Mouse (Mus musculus): Measurements from ENCODE around the gene Cyp46a1. TPM values are rescaled to one million over a fixed set of nuclear protein-coding genes. Genes with fewer than 3 reads are reported as not detected.

The Cyp46a1 gene
- total and polyA plus RNA-seq, 3 experiments, result not detected

Other genes with a start within 250 kb of the Cyp46a1 start
- gene Setd3, start 155.1 kb upstream of the Cyp46a1 start, total RNA-seq (2012; rRNA removed), result 44.2 and 44.3 TPM in 2 replicates
- gene Setd3, start 155.1 kb upstream of the Cyp46a1 start, total RNA-seq (2014; rRNA removed), result 65.9 and 76.2 TPM in 2 replicates
- gene Setd3, start 155.1 kb upstream of the Cyp46a1 start, polyA plus RNA-seq (2012; ENCODE audit: insufficient read length, low read depth), result 55.8 and 60.2 TPM in 2 replicates
- 8.3 and 10.1 TPM in 2 replicates for gene Ccnk, start 154.8 kb upstream of the Cyp46a1 start, total RNA-seq (2012; rRNA removed)
- 5.2 and 9.2 TPM in 2 replicates for gene Ccnk, start 154.8 kb upstream of the Cyp46a1 start, total RNA-seq (2014; rRNA removed)
- gene Ccnk, start 154.8 kb upstream of the Cyp46a1 start, polyA plus RNA-seq (2012; ENCODE audit: insufficient read length, low read depth), result 51.1 and 66.8 TPM in 2 replicates
- 14.0 and 14.6 TPM in 2 replicates for gene Ccdc85c, start 59.0 kb upstream of the Cyp46a1 start, total RNA-seq (2012; rRNA removed)
- gene Ccdc85c, start 59.0 kb upstream of the Cyp46a1 start, total RNA-seq (2014; rRNA removed), result 14.6 and 15.2 TPM in 2 replicates
- gene Ccdc85c, start 59.0 kb upstream of the Cyp46a1 start, polyA plus RNA-seq (2012; ENCODE audit: insufficient read length, low read depth), result 25.1 and 32.4 TPM in 2 replicates
- not detected in 2 replicates for gene Hhipl1, start 28.1 kb upstream of the Cyp46a1 start, total RNA-seq (2012; rRNA removed)
- gene Hhipl1, start 28.1 kb upstream of the Cyp46a1 start, total RNA-seq (2014; rRNA removed), result not detected in 2 replicates
- not detected in 2 replicates for gene Hhipl1, start 28.1 kb upstream of the Cyp46a1 start, polyA plus RNA-seq (2012; ENCODE audit: insufficient read length, low read depth)
- gene Eml1, start 36.6 kb downstream of the Cyp46a1 start, total RNA-seq (2012; rRNA removed), result not detected in 2 replicates
- not detected in 2 replicates for gene Eml1, start 36.6 kb downstream of the Cyp46a1 start, total RNA-seq (2014; rRNA removed)
- gene Eml1, start 36.6 kb downstream of the Cyp46a1 start, polyA plus RNA-seq (2012; ENCODE audit: insufficient read length, low read depth), result not detected in 2 replicates
- gene Evl, start 220.3 kb downstream of the Cyp46a1 start, total RNA-seq (2012; rRNA removed), result 2.8 and 3.2 TPM in 2 replicates
- gene Evl, start 220.3 kb downstream of the Cyp46a1 start, total RNA-seq (2014; rRNA removed), result 10.9 and 11.3 TPM in 2 replicates
- 27.2 and 29.3 TPM in 2 replicates for gene Evl, start 220.3 kb downstream of the Cyp46a1 start, polyA plus RNA-seq (2012; ENCODE audit: insufficient read length, low read depth)